Mouse (Mus musculus) cortical plate, adult 2 months (tissue): ENCODE measurements around the gene Fam71e1. TPM values are rescaled to one million over a fixed set of nuclear protein-coding genes. Genes with fewer than 3 reads are reported as not detected.
A peak's percentile ranks its signal among the peaks of the same experiment; 100 is the strongest.

Source experiments
- H3K27ac ChIP-seq: fragments of 200-500 bp; 2 replicates; pipeline ENCODE4 v1.5.1; 2012; ENCODE audit warnings: low read length, control low read depth, inconsistent platforms; ENCODE audit not compliant: insufficient read depth
- H3K4me1 ChIP-seq: fragments of 200-500 bp; 2 replicates; pipeline ENCODE4 v1.6.1; 2011; ENCODE audit warnings: low read length; ENCODE audit not compliant: control insufficient read depth, insufficient read depth
- H3K4me3 ChIP-seq: fragments of 200-500 bp; 2 replicates; pipeline ENCODE4 v1.5.1; 2011; ENCODE audit warnings: mild to moderate bottlenecking, low read length, control low read depth; ENCODE audit not compliant: insufficient read depth
- CTCF ChIP-seq: fragments of 200-500 bp; IDR thresholded peaks from 2 replicates; pipeline ENCODE4 v1.5.1; 2011; ENCODE audit warnings: mild to moderate bottlenecking, control low read depth, low read length; ENCODE audit not compliant: insufficient read depth; ENCODE audit errors: extremely low read depth
- POLR2A ChIP-seq: fragments of 200-500 bp; IDR thresholded peaks from 2 replicates; pipeline ENCODE4 v1.6.1; 2011; ENCODE audit warnings: mild to moderate bottlenecking, low read length, control low read depth; ENCODE audit not compliant: insufficient read depth; ENCODE audit errors: extremely low read depth
- polyA plus RNA-seq: library from polyadenylated mRNA; depleted of rRNA; stranded (reverse); fragments of >200 nt; gene quantifications from 2 replicates; pipeline ENCODE4 v1.2.3, GENCODE M21; 2012

Fam71e1 gene
- polyA plus RNA-seq, 1 experiment: 27.0 TPM

DNA sequence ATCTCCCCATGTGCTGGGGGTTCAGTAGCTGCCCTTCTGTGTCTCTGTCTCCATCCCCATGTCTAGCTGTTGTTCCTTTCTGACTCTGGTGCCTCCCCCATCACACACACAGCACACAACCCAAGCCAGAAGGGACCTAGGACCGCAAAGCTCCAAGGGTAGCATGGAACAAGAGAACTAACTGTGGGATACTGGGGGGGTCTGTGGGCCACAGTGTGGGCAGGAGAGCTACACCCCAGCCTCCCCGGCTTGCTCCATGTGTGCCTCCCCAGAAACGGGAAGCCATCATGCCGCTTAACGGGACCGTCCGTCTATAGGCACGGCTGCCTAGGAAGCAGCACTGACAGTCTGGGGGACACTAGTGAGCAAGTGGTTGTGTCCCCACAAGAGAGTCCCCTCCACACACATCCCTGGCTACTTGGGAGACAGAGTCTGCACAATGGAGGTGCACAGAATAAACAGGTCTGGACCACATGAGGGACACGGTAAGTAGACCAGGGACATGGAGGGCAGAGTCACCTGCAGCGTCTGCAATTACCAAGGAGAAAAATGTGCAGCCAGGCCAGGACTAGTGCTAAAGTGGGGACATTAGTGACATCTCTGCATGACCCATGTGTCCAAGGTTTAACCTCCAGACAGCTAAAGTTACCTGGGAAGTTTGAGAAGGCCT is 32.7 kb upstream of the Fam71e1 start:
- H3K4me3 ChIP-seq: no peak overlapping the region
- peak overlapping the region; percentile 29 for H3K27ac ChIP-seq
- H3K4me1 ChIP-seq: peaks cover 7% of the 10 kb centered on the region; the same call in 1 of the 2 replicates
- TF ChIP-seq CTCF: no peak
- TF ChIP-seq POLR2A: no peak

DNA sequence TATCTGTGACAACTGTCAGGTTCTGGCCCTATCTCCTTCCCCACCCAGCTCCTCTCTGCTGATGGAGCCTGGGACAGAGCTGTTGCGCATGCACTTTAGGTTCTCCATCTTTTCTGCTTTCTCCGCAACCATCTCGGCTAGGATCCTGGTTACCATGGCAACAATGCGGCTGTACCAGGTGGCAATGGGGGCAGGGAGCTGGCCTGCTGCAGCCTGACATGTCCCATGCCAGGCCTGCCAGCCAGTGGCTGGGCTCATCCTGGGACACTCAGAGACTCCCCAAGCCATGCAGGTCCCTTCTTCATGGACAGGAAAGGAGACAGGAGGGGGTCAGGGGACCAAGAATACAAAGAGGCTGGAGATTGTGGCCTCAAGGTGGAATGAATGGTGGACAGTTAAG is 31.9 kb upstream of the Fam71e1 start:
- peak overlapping the region; percentile 78 for H3K27ac ChIP-seq
- H3K4me1 ChIP-seq: peaks cover 7% of the 10 kb centered on the region; the same call in 1 of the 2 replicates
- TF ChIP-seq CTCF (no peak), POLR2A (0 out of 2 replicates have a peak, but pooled peaks have one; percentile 35)
- H3K4me3 ChIP-seq: no peak overlapping the region

DNA sequence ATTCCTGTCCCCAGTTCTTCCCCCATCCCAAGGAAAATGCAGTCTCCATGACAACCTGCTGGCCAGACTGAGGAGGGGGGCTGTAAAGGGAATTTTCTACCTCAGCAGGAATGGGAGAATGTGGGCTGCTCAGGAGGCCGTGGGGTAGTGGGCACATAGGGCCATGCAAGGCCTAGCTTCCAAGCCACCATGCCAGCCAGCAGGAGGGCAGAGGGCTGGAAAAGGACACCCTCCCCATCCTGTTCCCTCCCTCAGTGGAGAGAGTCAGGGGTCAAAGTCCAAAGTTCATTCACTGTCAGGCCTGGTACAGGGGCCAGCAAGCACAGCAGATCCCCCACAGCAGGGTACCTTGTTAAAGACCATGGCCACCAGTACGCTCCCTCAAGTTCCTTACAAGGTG is 31.3 kb upstream of the Fam71e1 start, which contains the start of gene Aspdh:
Gene Aspdh (plus strand): TSS at position 281 of the 400 bp plus-strand sequence.
- TF ChIP-seq CTCF (no peak), POLR2A (no peak)

DNA sequence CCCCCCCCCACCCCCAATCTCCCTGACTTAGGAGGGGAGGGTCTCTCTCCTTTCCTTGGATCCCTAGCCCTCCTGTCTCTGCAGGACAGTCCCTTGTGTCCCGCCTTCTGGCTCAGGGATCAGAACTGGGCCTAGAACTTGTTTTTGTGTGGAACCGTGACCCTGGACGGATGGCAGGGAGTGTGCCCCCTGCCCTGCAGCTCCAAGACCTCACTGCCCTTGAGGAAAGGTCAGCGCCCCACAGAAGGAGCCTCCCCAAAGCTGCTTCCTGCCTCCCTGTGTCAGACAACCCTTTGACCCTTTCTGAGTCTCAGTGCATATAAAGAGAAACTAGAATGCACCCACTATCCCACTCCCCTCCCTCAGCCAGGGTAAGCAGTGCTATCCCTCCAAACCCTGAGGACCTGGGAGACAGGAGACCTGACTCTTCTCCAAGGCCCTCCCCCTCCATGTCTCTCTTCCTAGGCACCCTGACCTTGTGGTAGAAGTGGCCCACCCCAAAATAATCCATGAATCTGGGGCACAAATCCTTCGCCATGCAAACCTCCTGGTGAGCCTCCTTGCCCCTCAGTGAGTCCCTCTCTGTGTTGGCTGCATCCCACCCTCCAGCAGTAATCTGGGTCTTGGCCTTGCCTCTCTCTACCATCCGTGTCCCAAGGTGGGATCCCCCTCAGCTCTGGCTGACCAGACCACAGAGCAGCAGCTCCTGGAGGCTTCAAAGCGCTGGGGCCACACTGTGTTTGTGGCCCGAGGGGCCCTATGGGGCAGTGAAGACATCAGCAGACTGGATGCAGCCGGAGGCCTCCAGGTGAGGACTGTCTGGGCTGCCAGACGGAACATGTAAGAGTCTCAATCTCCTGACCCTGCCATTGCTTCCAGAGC is 30.1 kb upstream of the Fam71e1 start:
- H3K4me1 ChIP-seq: peaks cover 6% of the 10 kb centered on the region; the same call in 1 of the 2 replicates
- no peak overlapping the region for H3K27ac ChIP-seq
- TF ChIP-seq POLR2A (no peak), CTCF (no peak)
- no peak overlapping the region for H3K4me3 ChIP-seq

More for the DNA sequence above, 31.3 kb upstream of the Fam71e1 start, which contains the start of gene Aspdh:
- peak within 1 kb of the TSS; percentile 78 for H3K27ac ChIP-seq
- H3K4me3 ChIP-seq: no peak within 1 kb of the TSS
- H3K4me1 ChIP-seq: peaks cover 6% of the 10 kb centered on the region; the same call in 1 of the 2 replicates

DNA sequence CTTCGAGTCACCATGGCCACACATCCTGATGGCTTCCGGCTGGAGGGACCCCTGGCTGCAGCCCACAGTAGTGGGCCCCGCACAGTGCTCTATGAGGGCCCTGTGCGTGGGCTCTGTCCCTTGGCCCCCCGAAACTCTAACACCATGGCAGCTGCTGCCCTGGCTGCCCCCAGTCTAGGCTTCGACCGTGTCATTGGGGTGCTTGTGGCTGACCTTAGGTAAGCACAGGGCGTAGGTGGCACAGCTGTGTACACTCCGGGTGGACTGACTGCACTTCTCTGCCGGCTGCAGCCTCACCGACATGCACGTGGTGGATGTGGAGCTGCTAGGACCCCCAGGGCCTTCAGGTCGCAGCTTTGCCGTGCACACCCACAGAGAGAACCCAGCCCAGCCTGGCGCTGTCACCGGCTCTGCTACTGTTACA is 29.5 kb upstream of the Fam71e1 start:
- Histone ChIP-seq H3K4me1 (peaks cover 6% of the 10 kb centered on the region; the same call in 1 of the 2 replicates), H3K27ac (0 out of 2 replicates have a peak overlapping the region, but pooled peaks have one; percentile 13), H3K4me3 (no peak overlapping the region)
- TF ChIP-seq CTCF: no peak
- TF ChIP-seq POLR2A: no peak

DNA sequence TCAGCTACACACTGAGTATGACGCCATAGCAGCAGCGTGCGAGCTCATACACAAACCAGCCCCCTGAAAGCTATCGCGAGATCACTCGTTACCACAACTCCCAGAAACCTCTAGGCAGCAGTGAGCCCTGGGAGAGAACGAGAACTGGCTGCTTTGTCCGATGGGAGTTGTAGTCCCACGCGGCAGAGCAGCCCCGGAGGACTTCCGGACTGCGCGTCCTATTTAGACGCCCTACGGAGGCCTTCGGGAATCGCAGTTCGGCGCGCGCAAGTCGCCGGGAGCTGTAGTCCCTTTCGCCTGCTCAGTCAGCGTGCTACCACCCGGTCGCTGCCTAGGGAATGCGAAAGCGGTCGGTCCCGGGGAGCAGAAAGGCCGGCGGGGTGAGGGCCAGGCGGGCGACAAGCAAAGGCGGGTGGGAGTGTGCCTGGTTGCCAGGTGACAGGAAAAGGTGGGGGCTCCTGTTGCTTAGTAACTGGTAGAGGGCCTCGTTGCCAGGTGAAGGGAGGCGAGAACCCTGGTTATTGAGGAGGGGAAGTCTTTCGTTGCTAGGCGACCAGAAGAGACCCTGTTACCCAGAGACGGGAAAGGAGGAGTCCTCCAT is 28.5 kb upstream of the Fam71e1 start, which contains the start of gene Josd2:
Gene Josd2 (plus strand): TSS at position 170 of the 601 bp plus-strand sequence.
- H3K4me3 ChIP-seq: peak within 1 kb of the TSS; percentile 52
- TF ChIP-seq CTCF: no peak
- peak; percentile 94 for TF ChIP-seq POLR2A
- H3K4me1 ChIP-seq: peaks cover 7% of the 10 kb centered on the region; the same call in 1 of the 2 replicates
- H3K27ac ChIP-seq: peak within 1 kb of the TSS; percentile 58

DNA sequence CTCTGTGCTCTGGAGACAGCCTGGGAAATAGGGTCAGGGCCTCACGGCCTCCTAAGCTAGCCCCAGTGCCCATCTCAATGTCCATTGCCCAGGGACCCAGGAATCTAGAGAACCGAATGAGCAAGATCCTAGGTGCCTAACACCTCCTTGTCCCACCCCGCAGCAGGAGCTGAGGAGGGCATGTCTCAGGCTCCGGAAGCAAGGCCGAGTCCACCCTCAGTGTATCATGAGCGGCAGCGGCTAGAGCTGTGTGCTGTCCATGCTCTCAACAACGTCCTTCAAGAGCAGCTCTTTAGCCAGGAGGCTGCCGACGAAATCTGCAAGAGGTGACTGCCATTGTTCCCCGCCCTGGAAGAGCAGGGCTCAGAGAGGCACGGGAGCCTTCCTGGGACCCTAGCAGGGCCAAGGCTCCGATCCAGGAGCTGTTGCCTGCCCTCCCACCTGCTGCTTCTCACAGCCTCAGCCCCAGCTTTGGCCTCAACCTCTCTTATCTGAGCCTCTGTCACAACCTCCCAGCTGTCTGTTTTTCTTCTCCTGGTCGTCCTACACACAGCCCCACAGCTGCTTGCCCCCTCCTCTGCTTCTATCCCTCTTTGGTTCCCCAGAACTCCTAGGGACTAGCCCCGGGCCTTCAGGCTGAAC is 27.6 kb upstream of the Fam71e1 start:
- H3K4me1 ChIP-seq: peaks cover 8% of the 10 kb centered on the region; the same call in 1 of the 2 replicates
- H3K4me3 ChIP-seq: peak overlapping the region; percentile 52
- H3K27ac ChIP-seq: peak overlapping the region; percentile 58
- no peak for TF ChIP-seq POLR2A
- no peak for TF ChIP-seq CTCF

DNA sequence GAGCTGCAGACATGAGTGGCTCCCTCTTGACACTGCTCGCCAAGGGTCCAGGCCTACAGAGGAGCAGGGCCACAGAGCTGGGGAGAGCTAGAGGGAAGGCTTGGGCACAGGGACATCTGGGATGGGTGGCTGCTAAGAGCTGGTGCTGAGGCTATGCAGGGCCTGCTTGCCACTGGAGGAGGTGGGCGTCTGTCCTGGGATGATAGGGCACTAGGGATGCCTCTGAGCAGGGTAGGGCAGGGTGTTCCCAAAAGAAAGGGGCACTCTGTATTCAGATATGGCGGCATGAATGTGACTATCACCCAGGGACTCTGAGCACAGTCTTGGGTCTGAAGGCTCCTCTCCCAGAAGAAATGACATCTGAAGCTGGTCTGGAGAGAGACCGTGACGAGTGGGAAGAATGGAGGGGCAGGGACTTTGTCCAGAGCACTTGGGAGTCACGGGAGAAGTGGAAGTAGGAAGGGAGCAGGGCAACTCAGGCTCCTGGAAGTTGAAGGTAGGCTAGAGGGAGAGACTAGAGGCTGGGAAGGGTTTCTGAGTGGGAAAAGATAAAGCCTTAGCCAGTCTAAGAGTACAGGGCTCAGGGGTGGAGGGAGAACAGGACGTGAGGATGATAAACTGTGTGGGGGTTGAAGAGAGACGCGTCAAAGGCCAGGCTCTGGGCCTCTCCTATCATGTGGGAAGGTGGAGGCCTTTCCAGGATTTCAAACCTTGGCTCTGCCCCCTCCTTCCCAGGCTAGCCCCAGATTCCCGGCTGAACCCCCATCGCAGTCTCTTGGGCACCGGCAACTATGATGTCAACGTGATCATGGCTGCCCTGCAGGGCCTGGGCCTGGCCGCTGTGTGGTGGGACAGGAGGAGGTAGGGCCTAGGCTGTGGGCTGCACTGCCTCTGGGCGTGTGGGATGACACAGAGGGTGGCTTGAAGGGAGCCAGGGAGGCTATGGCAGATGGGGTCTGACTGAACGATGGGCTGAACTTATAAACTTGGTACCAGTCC is 26.4 kb upstream of the Fam71e1 start:
- Histone ChIP-seq H3K4me3 (no peak overlapping the region), H3K4me1 (0 out of 2 replicates have a peak, but pooled peaks cover 2% of the 10 kb centered on the region), H3K27ac (peak overlapping the region; percentile 40; the same call in 1 of the 2 replicates)
- no peak for TF ChIP-seq CTCF
